Mouse (Mus musculus) neural tube, embryonic 15.5 days (tissue): ENCODE data around the gene Ubtd2. TPM values are rescaled to one million over a fixed set of nuclear protein-coding genes. Genes with fewer than 3 reads are reported as not detected.

Experiments used
- ATAC-seq: fragments of 200-750 bp; cut with Nextera tagmentation; 2 replicates; pipeline ENCODE4 v1.8.0; 2017; ENCODE audit warnings: mild to moderate bottlenecking, moderate TSS enrichment, moderate library complexity; ENCODE audit not compliant: low FRiP score
- H3K27ac ChIP-seq: fragments of 300-500 bp; sonication (generic); replicated peaks from 2 replicates; pipeline ENCODE4 v1.5.1; 2015; ENCODE audit warnings: mild to moderate bottlenecking, inconsistent platforms
- H3K27me3 ChIP-seq: fragments of 300-500 bp; sonication (generic); replicated peaks from 2 replicates; pipeline ENCODE4 v1.6.1; 2015; ENCODE audit warnings: inconsistent platforms
- H3K36me3 ChIP-seq: fragments of 300-500 bp; sonication (generic); 2 replicates; pipeline ENCODE4 v1.6.1; 2015; ENCODE audit warnings: inconsistent platforms
- H3K4me1 ChIP-seq: fragments of 300-500 bp; sonication (generic); 2 replicates; pipeline ENCODE4 v1.6.1; 2015; ENCODE audit warnings: inconsistent platforms
- H3K4me2 ChIP-seq: fragments of 300-500 bp; sonication (generic); 2 replicates; pipeline ENCODE4 v1.6.1; 2015; ENCODE audit warnings: inconsistent platforms, mild to moderate bottlenecking, moderate library complexity
- H3K4me3 ChIP-seq: fragments of 300-500 bp; sonication (generic); replicated peaks from 2 replicates; pipeline ENCODE4 v1.5.1; 2015; ENCODE audit warnings: mild to moderate bottlenecking, inconsistent platforms
- H3K9ac ChIP-seq: fragments of 300-500 bp; sonication (generic); replicated peaks from 2 replicates; pipeline ENCODE4 v1.6.1; 2015; ENCODE audit warnings: mild to moderate bottlenecking, inconsistent platforms
- H3K9me3 ChIP-seq: fragments of 300-500 bp; sonication (generic); replicated peaks from 2 replicates; pipeline ENCODE4 v1.6.1; 2016; ENCODE audit warnings: inconsistent platforms
- WGBS: fragments of 180-500 bp; shearing (Covaris S2); methylation state at CpG from one replicate; pipeline ENCODE4 v1.1.7; 2015; ENCODE audit warnings: mixed read lengths; 5-methylcytosine and 5-hydroxymethylcytosine counted together
- polyA plus RNA-seq: library from polyadenylated mRNA; unstranded; fragments of >200 nt; fragmentation: Nextera tagmentation; extraction: Ambion mirVana; gene quantifications from 2 replicates; pipeline ENCODE4 v1.2.1, GENCODE M21; 2015

Ubtd2 gene
- polyA plus RNA-seq, 1 experiment from 2014 or later = 34.9 TPM

DNA sequence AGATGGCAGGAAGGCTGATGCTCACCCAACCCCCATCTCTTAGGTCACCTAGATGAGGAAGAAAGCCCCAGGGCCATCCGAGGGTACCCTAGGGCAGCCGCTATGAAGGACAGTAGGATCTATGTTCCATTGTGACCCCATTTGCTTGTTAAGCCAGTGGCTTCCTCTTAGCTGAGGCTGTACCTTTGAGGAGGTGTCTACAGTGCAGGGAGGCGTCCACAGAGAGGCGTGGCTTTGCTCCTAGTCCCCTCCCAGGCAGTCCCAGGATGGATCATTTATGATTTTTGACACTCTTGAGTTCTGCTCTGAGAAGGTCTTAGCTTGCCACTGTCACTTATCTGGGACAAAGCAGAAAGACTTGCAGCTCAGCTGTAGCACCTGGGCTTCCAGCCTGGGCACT is 83.7 kb downstream of the Ubtd2 start:
- WGBS = 82% methylated on average over 4 of the region's 4 CpGs
- Histone ChIP-seq H3K27me3 (no peaks in the 10 kb centered on the region), H3K4me2 (no peak overlapping the region), H3K36me3 (no peaks in the 10 kb centered on the region), H3K4me1 (peaks cover 28% of the 10 kb centered on the region), H3K4me3 (no peak overlapping the region), H3K9me3 (no peaks in the 10 kb centered on the region), H3K9ac (no peak overlapping the region), H3K27ac (no peak overlapping the region)
- no peak for ATAC-seq

DNA sequence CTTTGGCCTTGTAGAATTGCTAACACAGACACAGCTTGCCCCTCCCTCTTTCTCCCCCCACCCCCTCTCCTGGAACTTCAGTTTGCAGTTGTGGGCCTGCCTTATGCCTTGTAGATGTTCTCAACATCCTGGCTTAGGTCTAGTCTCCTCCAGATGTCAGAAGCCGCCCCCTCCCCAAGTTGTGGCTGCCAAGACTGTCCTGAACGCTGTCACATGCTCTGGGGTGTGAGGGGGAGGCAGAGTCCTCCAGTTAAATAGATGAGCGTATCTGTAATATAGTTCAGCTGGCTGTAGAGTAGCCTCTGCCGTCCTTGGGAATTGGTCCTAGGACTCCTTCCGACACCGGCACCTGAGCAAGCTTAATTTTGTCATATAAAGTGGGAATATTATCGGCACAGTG is 84.5 kb downstream of the Ubtd2 start:
- 88% methylated on average over 7 of the region's 7 CpGs for WGBS
- no peaks in the 10 kb centered on the region for H3K27me3 ChIP-seq
- no peak overlapping the region for H3K9ac ChIP-seq
- H3K36me3 ChIP-seq = no peaks in the 10 kb centered on the region
- peaks cover 19% of the 10 kb centered on the region for H3K4me1 ChIP-seq
- no peaks in the 10 kb centered on the region for H3K9me3 ChIP-seq
- no peak overlapping the region for H3K27ac ChIP-seq
- no peak for ATAC-seq
- H3K4me3 ChIP-seq = no peak overlapping the region
- H3K4me2 ChIP-seq = no peak overlapping the region

DNA sequence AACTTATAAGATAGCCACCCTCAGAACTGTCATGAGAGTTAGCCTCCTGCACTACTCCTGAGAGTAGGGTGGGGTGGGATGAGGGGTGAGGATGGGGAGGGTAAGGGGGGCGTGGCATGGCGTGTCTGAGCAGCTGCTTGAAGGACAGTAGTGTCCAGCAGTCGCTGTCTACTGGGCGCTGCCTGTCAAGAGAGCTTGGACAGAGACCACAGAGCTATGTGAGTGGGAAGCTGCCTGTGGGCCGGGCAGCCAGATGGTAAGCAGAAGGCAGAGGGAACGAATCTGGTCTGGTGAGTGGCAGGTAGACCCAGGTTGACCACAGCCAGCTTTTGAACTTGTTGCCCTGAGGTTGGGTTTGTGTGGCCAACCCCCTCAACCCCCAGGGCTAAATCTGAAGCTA is 85.3 kb downstream of the Ubtd2 start:
- no peaks in the 10 kb centered on the region for H3K27me3 ChIP-seq
- no peaks in the 10 kb centered on the region for H3K36me3 ChIP-seq
- ATAC-seq = no peak
- WGBS = 85% methylated on average over 6 of the region's 6 CpGs
- no peak overlapping the region for H3K27ac ChIP-seq
- H3K9ac ChIP-seq = no peak overlapping the region
- no peaks in the 10 kb centered on the region for H3K9me3 ChIP-seq
- no peak overlapping the region for H3K4me2 ChIP-seq
- H3K4me3 ChIP-seq = no peak overlapping the region
- peaks cover 16% of the 10 kb centered on the region for H3K4me1 ChIP-seq

GRCm38 (mm10) chr11:32542181-32542580 is 87.0 kb downstream of the Ubtd2 start:
- H3K9me3 ChIP-seq = no peaks in the 10 kb centered on the region
- H3K9ac ChIP-seq = no peak overlapping the region
- no peak for ATAC-seq
- H3K4me2 ChIP-seq = no peak overlapping the region
- H3K36me3 ChIP-seq = no peaks in the 10 kb centered on the region
- no peak overlapping the region for H3K4me3 ChIP-seq
- 95% methylated on average over 4 of the region's 4 CpGs for WGBS
- H3K4me1 ChIP-seq = peaks cover 15% of the 10 kb centered on the region
- H3K27ac ChIP-seq = no peak overlapping the region
- H3K27me3 ChIP-seq = no peaks in the 10 kb centered on the region

DNA sequence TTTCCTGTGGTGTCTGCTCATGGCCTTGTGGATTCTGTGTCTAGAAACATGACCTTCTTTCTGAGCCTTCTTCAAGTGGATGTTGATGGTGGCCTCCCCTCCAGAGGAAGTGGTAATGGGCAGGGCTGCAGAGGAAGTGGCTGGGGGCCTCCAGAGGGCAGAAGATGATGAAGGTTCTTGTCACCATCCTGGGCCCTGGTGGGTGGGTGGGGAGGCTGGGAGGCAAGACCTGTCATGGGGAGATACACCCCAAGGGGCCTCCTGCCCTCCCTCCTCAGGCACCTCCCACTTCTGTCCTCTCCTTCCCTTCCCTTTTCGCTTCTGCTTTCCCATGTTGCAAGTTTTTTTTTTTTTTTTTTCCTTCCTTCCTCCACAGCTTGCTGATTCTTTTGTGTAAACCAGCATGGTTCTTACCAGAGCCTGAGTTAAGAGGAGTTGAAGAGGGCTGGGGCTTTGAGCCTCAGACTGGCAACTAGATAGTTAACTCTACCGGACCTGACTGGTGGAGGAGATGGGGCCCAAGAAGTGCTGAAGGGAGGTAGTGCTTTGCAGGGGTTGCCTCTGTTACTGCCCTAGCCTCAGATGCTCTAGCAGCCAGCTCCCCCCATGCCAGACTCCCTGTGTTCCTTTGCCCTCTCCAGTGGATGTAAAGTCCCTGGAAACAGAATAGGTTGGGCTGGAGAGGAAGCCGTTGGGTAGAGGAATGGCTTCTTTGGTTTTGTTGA is 87.7 kb downstream of the Ubtd2 start:
- Histone ChIP-seq H3K4me3 (no peak overlapping the region), H3K4me1 (peaks cover 8% of the 10 kb centered on the region), H3K4me2 (no peak overlapping the region), H3K36me3 (no peaks in the 10 kb centered on the region), H3K27me3 (no peaks in the 10 kb centered on the region), H3K27ac (no peak overlapping the region), H3K9ac (no peak overlapping the region), H3K9me3 (no peaks in the 10 kb centered on the region)
- no peak for ATAC-seq
- 62% methylated on average over 3 of the region's 3 CpGs for WGBS

DNA sequence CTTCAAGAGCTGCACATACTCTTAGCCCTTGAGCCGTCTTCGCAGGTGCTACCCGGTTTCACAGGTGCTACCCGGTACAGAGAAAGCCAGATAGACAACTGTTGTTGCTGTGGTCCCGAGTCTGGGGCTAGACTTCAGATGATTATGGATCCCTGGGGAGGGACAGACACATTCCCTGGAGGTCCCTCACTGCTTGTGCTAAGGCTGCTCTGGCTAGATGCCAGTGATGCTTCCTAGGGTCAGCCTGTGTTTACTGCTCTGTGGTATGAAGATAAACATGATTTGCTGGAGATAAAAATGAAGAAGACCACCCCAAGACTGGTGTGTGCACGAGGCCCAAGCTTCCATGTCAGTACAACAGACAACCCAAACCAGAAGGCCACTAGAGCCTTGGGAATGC is 88.9 kb downstream of the Ubtd2 start:
- Histone ChIP-seq H3K36me3 (no peaks in the 10 kb centered on the region), H3K4me3 (no peak overlapping the region), H3K9ac (no peak overlapping the region), H3K9me3 (no peaks in the 10 kb centered on the region), H3K27ac (no peak overlapping the region), H3K27me3 (no peaks in the 10 kb centered on the region), H3K4me1 (peaks cover 4% of the 10 kb centered on the region), H3K4me2 (no peak overlapping the region)
- ATAC-seq = no peak
- 87% methylated on average over 6 of the region's 6 CpGs for WGBS

GRCm38 (mm10) chr11:32544497-32544896 is 89.3 kb downstream of the Ubtd2 start:
- no peaks in the 10 kb centered on the region for H3K9me3 ChIP-seq

DNA sequence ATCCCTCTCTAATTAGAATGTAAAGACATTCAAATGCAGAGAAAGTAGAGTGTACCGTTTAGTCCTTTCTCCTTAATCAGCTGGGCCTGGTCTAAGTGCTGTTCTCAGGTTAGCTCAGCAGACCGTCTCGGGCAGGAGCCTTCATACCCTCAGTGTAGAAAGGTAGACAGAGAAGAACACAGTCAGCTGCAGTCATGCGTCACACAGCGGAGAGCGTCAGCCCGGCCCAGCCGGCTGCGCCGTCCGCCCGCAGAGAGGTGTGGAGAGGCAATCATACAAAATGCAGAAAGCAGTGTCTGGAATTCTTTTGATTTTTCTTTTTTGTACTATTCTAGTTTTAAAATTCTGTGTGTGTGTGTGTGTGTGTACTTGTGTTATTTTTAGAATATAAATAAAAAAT is 90.4 kb downstream of the Ubtd2 start:
- no peaks in the 10 kb centered on the region for H3K36me3 ChIP-seq
- no peak for ATAC-seq
- H3K9me3 ChIP-seq = no peaks in the 10 kb centered on the region
- no peak overlapping the region for H3K27ac ChIP-seq
- H3K4me3 ChIP-seq = no peak overlapping the region
- 56% methylated on average over 12 of the region's 12 CpGs for WGBS
- H3K4me1 ChIP-seq = peaks cover 12% of the 10 kb centered on the region
- no peak overlapping the region for H3K4me2 ChIP-seq
- H3K9ac ChIP-seq = no peak overlapping the region
- no peaks in the 10 kb centered on the region for H3K27me3 ChIP-seq

More at GRCm38 (mm10) chr11:32544497-32544896, 89.3 kb downstream of the Ubtd2 start:
- Histone ChIP-seq H3K4me1 (peaks cover 8% of the 10 kb centered on the region), H3K4me3 (no peak overlapping the region), H3K36me3 (no peaks in the 10 kb centered on the region), H3K27me3 (no peaks in the 10 kb centered on the region), H3K9ac (no peak overlapping the region), H3K4me2 (no peak overlapping the region), H3K27ac (no peak overlapping the region)
- WGBS = 88% methylated on average over 5 of the region's 5 CpGs
- ATAC-seq = no peak

GRCm38 (mm10) chr11:32546483-32546882 is 91.3 kb downstream of the Ubtd2 start:
- no peak overlapping the region for H3K27ac ChIP-seq
- no peaks in the 10 kb centered on the region for H3K27me3 ChIP-seq
- no peaks in the 10 kb centered on the region for H3K36me3 ChIP-seq
- H3K9ac ChIP-seq = no peak overlapping the region
- 75% methylated on average over 5 of the region's 5 CpGs for WGBS
- peaks cover 21% of the 10 kb centered on the region for H3K4me1 ChIP-seq
- no peaks in the 10 kb centered on the region for H3K9me3 ChIP-seq
- H3K4me3 ChIP-seq = no peak overlapping the region
- no peak overlapping the region for H3K4me2 ChIP-seq
- no peak for ATAC-seq

DNA sequence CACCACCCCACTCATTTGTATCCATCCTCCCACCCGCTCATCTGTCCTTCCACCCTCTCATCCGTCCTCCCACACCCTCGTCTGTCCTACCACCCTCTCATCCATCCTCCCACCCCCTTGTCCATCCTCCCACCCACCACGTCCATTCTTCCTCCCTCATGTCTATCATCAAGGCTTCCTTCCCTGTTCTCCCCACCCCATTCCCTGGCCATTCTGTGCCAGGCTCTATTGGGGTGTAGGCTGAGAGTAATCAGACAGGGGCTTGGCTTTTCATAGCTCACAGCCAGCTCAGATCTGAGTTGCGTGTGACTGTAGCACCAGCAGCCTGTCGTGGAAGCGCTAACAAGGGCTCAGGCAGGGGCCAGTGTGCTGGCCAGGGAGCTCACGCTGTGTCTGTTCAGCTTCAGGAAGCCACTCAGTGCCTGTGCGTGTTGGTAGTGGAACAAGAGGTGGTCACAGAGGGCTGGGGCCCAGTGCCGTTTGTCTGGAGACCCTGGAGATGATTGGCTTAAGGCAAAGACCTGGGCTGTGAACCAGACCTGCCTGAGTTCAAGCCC is 92.3 kb downstream of the Ubtd2 start:
- no peak for ATAC-seq
- Histone ChIP-seq H3K36me3 (no peaks in the 10 kb centered on the region), H3K4me1 (peaks cover 30% of the 10 kb centered on the region), H3K9ac (no peak overlapping the region), H3K27me3 (no peaks in the 10 kb centered on the region), H3K9me3 (no peaks in the 10 kb centered on the region), H3K4me2 (no peak overlapping the region), H3K27ac (no peak overlapping the region), H3K4me3 (no peak overlapping the region)
- WGBS = 75% methylated on average over 10 of the region's 10 CpGs

DNA sequence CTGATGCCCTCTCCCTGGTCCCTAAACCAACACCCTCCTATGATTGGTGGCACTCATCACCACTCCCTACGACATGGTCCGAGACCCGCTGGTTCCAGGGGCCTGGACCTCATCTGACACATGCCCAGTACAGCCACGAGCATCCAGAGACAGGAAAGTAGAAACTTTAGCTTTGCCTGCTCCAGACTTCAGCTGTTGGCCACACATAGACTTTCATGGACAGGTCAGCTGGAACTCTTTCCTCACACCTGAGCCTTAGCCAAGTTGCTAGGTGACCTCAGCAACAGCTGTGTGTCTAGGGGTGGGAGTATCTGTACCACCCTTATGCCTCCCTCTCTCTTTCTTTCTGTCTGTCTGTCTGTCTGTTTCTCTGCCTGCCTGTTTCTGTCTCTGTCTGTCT is 93.1 kb downstream of the Ubtd2 start:
- Histone ChIP-seq H3K9me3 (no peaks in the 10 kb centered on the region), H3K36me3 (no peaks in the 10 kb centered on the region), H3K4me2 (no peak overlapping the region), H3K27me3 (no peaks in the 10 kb centered on the region), H3K27ac (no peak overlapping the region), H3K9ac (no peak overlapping the region), H3K4me1 (peaks cover 38% of the 10 kb centered on the region), H3K4me3 (no peak overlapping the region)
- WGBS = 89% methylated on average over 4 of the region's 4 CpGs
- no peak for ATAC-seq

GRCm38 (mm10) chr11:32549236-32549635 is 94.1 kb downstream of the Ubtd2 start:
- Histone ChIP-seq H3K4me2 (no peak overlapping the region), H3K9me3 (no peaks in the 10 kb centered on the region), H3K27ac (no peak overlapping the region), H3K36me3 (no peaks in the 10 kb centered on the region), H3K4me3 (no peak overlapping the region), H3K9ac (no peak overlapping the region), H3K4me1 (peaks cover 38% of the 10 kb centered on the region), H3K27me3 (no peaks in the 10 kb centered on the region)
- 50% methylated on average over 6 of the region's 6 CpGs for WGBS
- ATAC-seq = no peak
